Mouse (Mus musculus): ENCODE data around the gene Prkn.

Prkn gene

GRCm38 (mm10) chr17:10840148-10840707 is at the start of gene Prkn, which contains the start of gene Pacrg:
Gene Prkn, plus strand, starts transcription at chr17:10840384.
Gene Pacrg, minus strand, starts transcription at chr17:10840311.
- peak; percentile 99 for DNase-seq (ENCODE audit: low read depth, low spot score)

- DNase-seq (ENCODE audit: low read depth, low spot score): peak; percentile 6
Observed at GRCm38 (mm10) chr17:10791661-10792060, 48.5 kb upstream of the Prkn start.

- DNase-seq (ENCODE audit: low read depth, low spot score): no peak
Observed at GRCm38 (mm10) chr17:10806692-10807091, 33.5 kb upstream of the Prkn start.

GRCm38 (mm10) chr17:10807261-10807998 is 32.8 kb upstream of the Prkn start:
- no peak for DNase-seq (ENCODE audit: low read depth, low spot score)

GRCm38 (mm10) chr17:10808571-10808970 is 31.6 kb upstream of the Prkn start:
- no peak for DNase-seq (ENCODE audit: low read depth, low spot score)

- no peak for DNase-seq (ENCODE audit: low read depth, low spot score)
Observed at GRCm38 (mm10) chr17:10818971-10819370, 21.2 kb upstream of the Prkn start.

- peak; percentile 78 for DNase-seq (ENCODE audit: low read depth, low spot score)
Observed at GRCm38 (mm10) chr17:10840731-10841201, 582 bp downstream of the Prkn start.

GRCm38 (mm10) chr17:10854207-10854606 is 14.0 kb downstream of the Prkn start:
- no peak for DNase-seq (ENCODE audit: low read depth, low spot score)

- no peak for DNase-seq (ENCODE audit: low read depth, low spot score)
Observed at GRCm38 (mm10) chr17:10874208-10875187, 34.3 kb downstream of the Prkn start.

- no peak for DNase-seq (ENCODE audit: low read depth, low spot score)
Observed at GRCm38 (mm10) chr17:10878986-10879385, 38.8 kb downstream of the Prkn start.

- DNase-seq (ENCODE audit: low read depth, low spot score): no peak
Observed at GRCm38 (mm10) chr17:10882260-10882659, 42.1 kb downstream of the Prkn start.

- DNase-seq (ENCODE audit: low read depth, low spot score): no peak
Observed at GRCm38 (mm10) chr17:10887924-10888323, 47.7 kb downstream of the Prkn start.

- DNase-seq (ENCODE audit: low read depth, low spot score): no peak
Observed at GRCm38 (mm10) chr17:10901686-10902228, 61.6 kb downstream of the Prkn start.

GRCm38 (mm10) chr17:10936698-10937097 is 96.5 kb downstream of the Prkn start:
- DNase-seq (ENCODE audit: low read depth, low spot score): no peak

GRCm38 (mm10) chr17:10937844-10938243 is 97.7 kb downstream of the Prkn start:
- no peak for DNase-seq (ENCODE audit: low read depth, low spot score)

- peak; percentile 16 for DNase-seq (ENCODE audit: low read depth, low spot score)
Observed at GRCm38 (mm10) chr17:10938755-10939154, 98.6 kb downstream of the Prkn start.

GRCm38 (mm10) chr17:10946552-10946951 is 106.4 kb downstream of the Prkn start:
- no peak for DNase-seq (ENCODE audit: low read depth, low spot score)

- DNase-seq (ENCODE audit: low read depth, low spot score): no peak
Observed at GRCm38 (mm10) chr17:10947614-10948013, 107.4 kb downstream of the Prkn start.

GRCm38 (mm10) chr17:10959066-10959864 is 119.1 kb downstream of the Prkn start:
- no peak for DNase-seq (ENCODE audit: low read depth, low spot score)

- DNase-seq (ENCODE audit: low read depth, low spot score): no peak
Observed at GRCm38 (mm10) chr17:10962151-10962550, 122.0 kb downstream of the Prkn start.

GRCm38 (mm10) chr17:10982136-10982535 is 142.0 kb downstream of the Prkn start:
- no peak for DNase-seq (ENCODE audit: low read depth, low spot score)
